Mouse (Mus musculus) urinary bladder, postnatal 14 days (tissue): ENCODE data around the gene Skap1.

Source experiments
- DNase-seq: peaks from one replicate; pipeline ENCODE4 v3.0.0; 2021; ENCODE audit warnings: low spot score

Gene Skap1

GRCm38 (mm10) chr11:96560229-96560628, 95.8 kb downstream of the Skap1 start:
- no peak for DNase-seq

- DNase-seq: no peak
Measured at GRCm38 (mm10) chr11:96564088-96564487, 99.7 kb downstream of the Skap1 start.

GRCm38 (mm10) chr11:96572515-96572914, 108.1 kb downstream of the Skap1 start:
- DNase-seq: no peak

- no peak for DNase-seq
Measured at GRCm38 (mm10) chr11:96576491-96577427, 112.4 kb downstream of the Skap1 start.

GRCm38 (mm10) chr11:96578551-96579283, 114.3 kb downstream of the Skap1 start:
- no peak for DNase-seq

DNA sequence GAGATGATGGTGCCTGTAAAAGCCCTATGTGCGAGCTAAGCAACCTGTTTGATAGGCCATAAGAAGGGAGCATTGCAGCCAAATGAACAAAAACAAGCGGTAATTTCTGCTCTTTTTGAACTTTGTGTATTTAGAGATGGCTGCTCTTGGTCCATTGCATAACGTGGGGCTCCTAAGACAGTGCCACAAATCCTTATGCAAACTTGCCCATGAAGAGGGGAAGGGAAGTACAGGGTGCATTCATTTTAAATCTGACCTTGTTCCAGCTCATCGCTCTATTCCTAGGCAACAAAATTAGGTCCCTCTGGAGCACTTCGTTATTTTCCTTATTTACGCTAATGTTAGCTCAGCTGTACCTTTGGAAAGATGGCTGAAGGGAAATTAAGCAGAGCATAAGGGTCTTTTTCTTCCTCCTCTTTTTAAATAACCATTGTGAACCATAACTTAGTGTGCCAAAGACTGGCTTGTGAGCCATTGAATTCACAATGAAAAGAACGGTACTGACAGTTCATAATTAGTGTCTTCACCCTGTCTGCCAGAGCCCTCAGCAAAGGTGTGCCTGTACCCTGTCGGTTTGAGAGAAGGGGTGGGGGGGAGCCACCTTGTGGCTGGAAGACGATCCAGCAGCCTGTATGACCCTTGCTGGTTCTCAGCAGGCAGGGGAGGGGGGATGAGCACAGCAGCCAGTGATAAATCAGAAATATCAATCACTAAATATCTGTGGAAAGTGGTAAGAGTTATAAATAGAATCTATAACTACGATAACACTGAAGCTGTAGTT, 117.4 kb downstream of the Skap1 start:
- DNase-seq: peak; percentile 18

- no peak for DNase-seq
Measured at GRCm38 (mm10) chr11:96582595-96582994, 118.2 kb downstream of the Skap1 start.

GRCm38 (mm10) chr11:96589828-96590227, 125.4 kb downstream of the Skap1 start:
- no peak for DNase-seq

DNA sequence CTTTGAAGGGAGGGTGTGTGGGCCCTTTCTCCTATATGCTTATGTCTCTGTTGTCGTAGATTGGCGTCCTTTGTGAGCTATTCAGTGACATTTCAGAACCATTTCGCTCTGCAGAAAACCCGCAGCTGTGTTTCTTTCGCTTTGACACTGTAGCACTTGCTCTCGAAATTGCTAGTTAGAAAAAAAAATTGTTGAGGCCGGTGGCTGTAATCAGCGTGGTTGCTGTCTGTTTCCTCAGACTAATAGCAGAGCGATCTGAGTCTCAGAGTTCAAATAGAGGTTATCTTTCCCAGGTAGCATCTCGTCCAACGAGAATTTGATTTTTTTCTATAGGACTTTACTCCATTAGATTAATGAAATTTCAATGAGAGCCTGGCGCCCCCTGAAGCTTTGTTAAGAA, 131.5 kb downstream of the Skap1 start:
- no peak for DNase-seq

GRCm38 (mm10) chr11:96596301-96596700, 131.9 kb downstream of the Skap1 start:
- no peak for DNase-seq

DNA sequence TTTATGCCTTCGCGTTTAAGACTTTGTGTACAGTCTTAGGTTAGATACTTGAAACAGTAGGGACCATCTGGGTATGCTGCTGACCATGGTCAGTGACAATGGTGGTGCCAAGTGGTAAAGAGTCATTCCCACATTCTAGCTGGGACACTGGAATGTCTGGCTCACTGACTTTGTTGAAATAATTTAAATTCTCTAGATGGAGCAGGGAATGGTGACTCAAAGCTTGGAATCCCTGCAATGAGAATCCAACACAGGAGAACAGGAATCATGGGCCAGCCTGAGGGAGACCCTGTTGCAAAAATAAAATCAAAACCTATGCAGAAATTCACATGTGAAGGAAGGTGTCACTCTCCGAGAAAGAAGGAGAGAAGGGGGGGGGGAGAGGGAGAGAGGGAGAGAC, 138.4 kb downstream of the Skap1 start:
- DNase-seq: no peak

GRCm38 (mm10) chr11:96604306-96604705, 139.9 kb downstream of the Skap1 start:
- no peak for DNase-seq

DNA sequence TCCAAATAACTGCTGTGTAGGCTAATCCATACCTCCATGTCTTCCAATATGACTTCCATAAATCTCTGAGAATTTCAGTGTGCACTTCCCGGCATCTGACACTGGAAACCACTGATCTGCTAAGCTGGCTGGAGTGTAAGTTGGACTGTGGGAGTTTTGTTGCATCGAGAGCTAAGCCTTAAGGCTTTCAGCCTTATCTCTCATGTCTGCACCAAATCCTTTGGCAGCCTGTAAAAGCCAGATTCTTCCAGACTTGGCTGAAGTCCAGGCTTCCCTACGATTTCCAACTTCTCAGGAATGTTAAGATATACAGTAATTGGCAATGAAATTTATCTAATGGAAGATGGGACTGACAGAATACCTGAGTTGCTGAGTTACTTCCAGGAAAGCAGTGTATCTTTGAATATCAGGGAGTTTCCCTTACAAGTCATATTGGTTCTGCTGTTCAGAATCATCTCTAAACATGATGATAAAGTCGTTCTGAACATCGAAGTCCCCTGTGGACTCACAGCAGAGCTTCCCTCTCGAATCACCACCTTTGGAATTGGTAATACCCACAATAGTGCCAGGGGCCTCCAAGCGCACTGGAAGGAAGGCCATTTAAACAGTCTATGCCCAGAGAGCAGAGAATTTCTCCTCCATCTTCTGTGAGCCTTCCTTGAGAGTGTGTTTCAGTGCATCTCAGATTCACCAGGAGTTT, 140.5 kb downstream of the Skap1 start:
- DNase-seq: no peak

GRCm38 (mm10) chr11:96605516-96605915, 141.1 kb downstream of the Skap1 start:
- DNase-seq: no peak

DNA sequence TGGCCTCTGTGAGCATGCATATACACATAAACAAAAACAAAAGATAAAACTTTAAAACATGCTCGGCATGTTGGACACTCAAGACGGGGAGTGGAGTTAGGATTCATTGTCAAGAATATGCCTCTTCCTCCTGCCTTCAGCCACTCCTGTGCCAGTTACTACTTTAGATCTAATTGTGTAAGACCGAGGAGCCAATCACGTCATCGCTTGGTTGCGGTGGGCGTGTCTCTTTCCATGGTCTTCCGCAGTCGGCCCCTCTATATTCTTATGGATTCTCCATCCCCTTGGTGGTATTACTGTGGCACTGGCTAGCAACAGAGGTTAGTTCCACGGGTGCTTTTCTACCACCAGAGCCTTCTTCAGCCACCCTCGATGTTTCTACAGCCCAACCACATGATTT, 148.2 kb downstream of the Skap1 start:
- DNase-seq: no peak

DNA sequence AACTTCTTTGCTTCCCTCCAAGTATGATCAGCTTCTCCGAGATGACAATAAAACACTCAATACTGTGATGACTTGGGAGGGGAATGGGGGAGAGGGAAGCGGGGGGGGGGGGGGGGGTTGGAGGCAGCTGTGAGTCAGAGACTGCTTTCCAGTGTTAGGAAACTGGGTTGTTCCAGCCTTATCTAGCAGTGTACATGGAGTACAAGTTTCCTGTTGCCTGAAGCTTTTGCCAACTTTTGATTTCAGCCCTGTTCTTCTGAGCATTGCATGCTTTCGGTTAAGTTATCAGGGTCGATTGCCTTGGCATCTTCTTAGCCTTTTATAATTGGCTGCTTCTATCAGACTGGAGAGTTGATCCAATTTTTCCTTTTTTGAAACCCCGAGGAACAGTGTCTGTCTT, 152.4 kb downstream of the Skap1 start:
- DNase-seq: no peak

DNA sequence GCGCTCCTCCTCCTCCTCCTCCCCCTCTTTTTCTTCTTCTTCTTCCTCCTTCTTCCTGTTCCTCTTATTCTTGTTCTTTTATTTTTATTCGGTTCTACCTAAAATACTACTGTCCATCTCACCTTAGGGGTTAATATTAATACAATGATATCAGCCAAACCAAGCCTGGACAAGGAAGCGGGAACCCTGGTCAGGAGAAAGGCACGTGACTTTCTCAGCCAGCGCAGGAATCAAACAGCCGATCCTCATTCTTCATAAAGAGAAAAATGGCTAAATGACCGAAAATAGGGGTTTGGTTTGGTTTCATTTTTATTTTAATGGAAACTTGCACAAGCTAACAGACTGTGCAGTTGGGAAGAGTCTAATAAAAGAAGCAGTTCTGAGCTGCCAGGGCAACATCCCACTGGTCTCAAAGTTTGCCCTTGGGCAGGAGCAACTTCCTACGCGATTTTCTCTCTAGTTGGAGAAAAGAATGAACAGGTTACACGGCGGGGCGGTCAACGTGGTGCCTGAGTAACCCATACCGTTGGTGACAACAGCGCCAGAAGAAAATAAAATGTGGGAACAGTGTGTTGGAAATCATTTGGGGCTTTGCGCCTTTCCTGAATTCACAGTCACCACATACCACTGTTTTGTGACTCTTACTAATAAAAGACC, 154.5 kb downstream of the Skap1 start:
- no peak for DNase-seq

- DNase-seq: no peak
Measured at GRCm38 (mm10) chr11:96619576-96619975, 155.2 kb downstream of the Skap1 start.

DNA sequence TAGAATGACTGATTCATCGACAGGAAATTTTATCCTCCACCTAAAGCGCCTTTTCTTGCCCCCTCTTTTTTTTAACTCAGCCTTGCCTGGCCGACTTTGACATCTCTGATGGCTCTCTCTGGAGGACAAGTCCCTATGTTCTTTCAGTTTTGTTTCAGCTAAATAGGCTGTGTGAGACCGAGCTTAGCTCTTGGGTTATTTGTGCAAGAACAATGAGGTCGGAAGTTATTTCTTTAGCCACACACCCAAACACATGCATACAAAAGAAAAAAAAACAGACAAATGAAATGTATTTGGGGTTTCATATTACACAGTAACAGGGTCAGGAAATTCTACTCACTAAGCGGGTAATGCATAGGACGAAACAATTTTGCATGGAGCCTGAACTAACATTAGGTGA, 155.6 kb downstream of the Skap1 start:
- DNase-seq: no peak

- DNase-seq: no peak
Measured at GRCm38 (mm10) chr11:96620660-96621059, 156.3 kb downstream of the Skap1 start.

DNA sequence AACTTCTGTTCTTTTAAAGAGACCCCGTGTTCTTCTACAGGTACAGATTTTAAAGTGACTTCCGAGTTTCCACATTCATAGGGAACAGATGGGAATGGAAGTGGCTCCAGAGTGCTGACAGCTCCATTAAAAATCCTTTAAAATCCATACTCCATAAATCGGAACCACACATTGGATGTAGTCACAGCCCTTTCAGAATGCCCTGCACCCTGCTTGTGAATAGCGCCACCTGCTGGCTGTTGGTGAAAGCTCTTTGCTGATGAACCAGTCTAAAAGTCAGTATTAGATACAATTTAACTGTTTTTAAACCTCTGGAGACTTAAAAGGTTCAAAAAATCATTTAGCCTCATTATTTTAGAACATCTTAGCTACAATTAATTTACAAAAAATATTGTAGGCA, 156.8 kb downstream of the Skap1 start:
- DNase-seq: peak; percentile 85
